Mouse (Mus musculus): ENCODE measurements around the gene Pawr. TPM values are rescaled to one million over a fixed set of nuclear protein-coding genes. Genes with fewer than 3 reads are reported as not detected.

Gene Pawr
- polyA plus RNA-seq, 1 experiment from 2014 or later: 7.1 TPM

- Histone ChIP-seq H3K9ac (ENCODE audit: low read length) (no peak overlapping the region), H3K27ac (ENCODE audit: low read length) (peak overlapping the region; percentile 64), H3K36me3 (ENCODE audit: control insufficient read depth, insufficient read depth, low read length) (no peaks in the 10 kb centered on the region), H3K4me1 (ENCODE audit: control insufficient read depth, insufficient read depth, low read length) (peaks cover 14% of the 10 kb centered on the region), H3K27me3 (ENCODE audit: control insufficient read depth, insufficient read depth, low read length) (no peaks in the 10 kb centered on the region), H3K4me3 (replicated peaks; ENCODE audit: low read length) (no peak overlapping the region), H3K4me2 (ENCODE audit: low read depth, low read length) (peak overlapping the region; percentile 66), H3K9me3 (replicated peaks; ENCODE audit: control insufficient read depth, low read length) (no peaks in the 10 kb centered on the region)
- ATAC-seq (ENCODE audit: insufficient read depth, low FRiP score): no peak
- WGBS: 22% methylated on average over 4 of the region's 4 CpGs
Observed at GRCm38 (mm10) chr10:108445123-108445522, 113.2 kb downstream of the Pawr start.

- Histone ChIP-seq H3K9me3 (replicated peaks; ENCODE audit: control insufficient read depth, low read length) (no peaks in the 10 kb centered on the region), H3K4me1 (ENCODE audit: control insufficient read depth, insufficient read depth, low read length) (peaks cover 14% of the 10 kb centered on the region), H3K4me2 (ENCODE audit: low read depth, low read length) (peak overlapping the region; percentile 66), H3K4me3 (replicated peaks; ENCODE audit: low read length) (peak overlapping the region; percentile 47), H3K27ac (ENCODE audit: low read length) (peak overlapping the region; percentile 64), H3K9ac (ENCODE audit: low read length) (peak overlapping the region; percentile 23), H3K36me3 (ENCODE audit: control insufficient read depth, insufficient read depth, low read length) (no peaks in the 10 kb centered on the region), H3K27me3 (ENCODE audit: control insufficient read depth, insufficient read depth, low read length) (no peaks in the 10 kb centered on the region)
- 23% methylated on average over 10 of the region's 10 CpGs for WGBS
- peak; percentile 21; the same call in 1 of the 2 replicates for ATAC-seq (ENCODE audit: insufficient read depth, low FRiP score)
Observed at GRCm38 (mm10) chr10:108445606-108446005, 113.7 kb downstream of the Pawr start.

- Histone ChIP-seq H3K9me3 (replicated peaks; ENCODE audit: control insufficient read depth, low read length) (no peaks in the 10 kb centered on the region), H3K27me3 (ENCODE audit: control insufficient read depth, insufficient read depth, low read length) (no peaks in the 10 kb centered on the region), H3K36me3 (ENCODE audit: control insufficient read depth, insufficient read depth, low read length) (no peaks in the 10 kb centered on the region), H3K4me1 (ENCODE audit: control insufficient read depth, insufficient read depth, low read length) (peaks cover 14% of the 10 kb centered on the region), H3K27ac (ENCODE audit: low read length) (peak overlapping the region; percentile 76), H3K4me2 (ENCODE audit: low read depth, low read length) (peak overlapping the region; percentile 66), H3K4me3 (replicated peaks; ENCODE audit: low read length) (peak overlapping the region; percentile 47), H3K9ac (ENCODE audit: low read length) (peak overlapping the region; percentile 64)
- 6% methylated on average over 24 of the region's 24 CpGs for WGBS
- peak; percentile 61 for ATAC-seq (ENCODE audit: insufficient read depth, low FRiP score)
Observed at GRCm38 (mm10) chr10:108446041-108446931, 114.4 kb downstream of the Pawr start.

- Histone ChIP-seq H3K4me2 (ENCODE audit: low read depth, low read length) (peak overlapping the region; percentile 66; the same call in 1 of the 2 replicates), H3K4me1 (ENCODE audit: control insufficient read depth, insufficient read depth, low read length) (peaks cover 14% of the 10 kb centered on the region), H3K4me3 (replicated peaks; ENCODE audit: low read length) (no peak overlapping the region), H3K27ac (ENCODE audit: low read length) (no peak overlapping the region), H3K27me3 (ENCODE audit: control insufficient read depth, insufficient read depth, low read length) (no peaks in the 10 kb centered on the region), H3K9me3 (replicated peaks; ENCODE audit: control insufficient read depth, low read length) (no peaks in the 10 kb centered on the region), H3K36me3 (ENCODE audit: control insufficient read depth, insufficient read depth, low read length) (no peaks in the 10 kb centered on the region), H3K9ac (ENCODE audit: low read length) (no peak overlapping the region)
- ATAC-seq (ENCODE audit: insufficient read depth, low FRiP score): no peak
- WGBS: 45% methylated on average over 10 of the region's 10 CpGs
Observed at GRCm38 (mm10) chr10:108447211-108447610, 115.3 kb downstream of the Pawr start.

GRCm38 (mm10) chr10:108448421-108448820 is 116.5 kb downstream of the Pawr start:
- WGBS: 72% methylated on average over 11 of the region's 11 CpGs
- Histone ChIP-seq H3K9ac (ENCODE audit: low read length) (no peak overlapping the region), H3K4me1 (ENCODE audit: control insufficient read depth, insufficient read depth, low read length) (peaks cover 14% of the 10 kb centered on the region), H3K27me3 (ENCODE audit: control insufficient read depth, insufficient read depth, low read length) (no peaks in the 10 kb centered on the region), H3K9me3 (replicated peaks; ENCODE audit: control insufficient read depth, low read length) (no peaks in the 10 kb centered on the region), H3K27ac (ENCODE audit: low read length) (no peak overlapping the region), H3K4me2 (ENCODE audit: low read depth, low read length) (no peak overlapping the region), H3K4me3 (replicated peaks; ENCODE audit: low read length) (no peak overlapping the region), H3K36me3 (ENCODE audit: control insufficient read depth, insufficient read depth, low read length) (no peaks in the 10 kb centered on the region)
- ATAC-seq (ENCODE audit: insufficient read depth, low FRiP score): no peak

- Histone ChIP-seq H3K9ac (ENCODE audit: low read length) (no peak overlapping the region), H3K27me3 (ENCODE audit: control insufficient read depth, insufficient read depth, low read length) (no peaks in the 10 kb centered on the region), H3K4me3 (replicated peaks; ENCODE audit: low read length) (no peak overlapping the region), H3K4me2 (ENCODE audit: low read depth, low read length) (no peak overlapping the region), H3K9me3 (replicated peaks; ENCODE audit: control insufficient read depth, low read length) (no peaks in the 10 kb centered on the region), H3K27ac (ENCODE audit: low read length) (no peak overlapping the region), H3K36me3 (ENCODE audit: control insufficient read depth, insufficient read depth, low read length) (no peaks in the 10 kb centered on the region), H3K4me1 (ENCODE audit: control insufficient read depth, insufficient read depth, low read length) (peaks cover 14% of the 10 kb centered on the region)
- ATAC-seq (ENCODE audit: insufficient read depth, low FRiP score): no peak
- WGBS: 84% methylated on average over 4 of the region's 4 CpGs
Observed at GRCm38 (mm10) chr10:108450401-108450800, 118.5 kb downstream of the Pawr start.

- H3K4me2 ChIP-seq (ENCODE audit: low read depth, low read length): no peak overlapping the region
- no peak overlapping the region for H3K27ac ChIP-seq (ENCODE audit: low read length)
- H3K9ac ChIP-seq (ENCODE audit: low read length): no peak overlapping the region
- no peaks in the 10 kb centered on the region for H3K9me3 ChIP-seq (replicated peaks; ENCODE audit: control insufficient read depth, low read length)
- H3K4me3 ChIP-seq (replicated peaks; ENCODE audit: low read length): no peak overlapping the region
- H3K4me1 ChIP-seq (ENCODE audit: control insufficient read depth, insufficient read depth, low read length): peaks cover 4% of the 10 kb centered on the region; the same call in 1 of the 2 replicates
- H3K36me3 ChIP-seq (ENCODE audit: control insufficient read depth, insufficient read depth, low read length): no peaks in the 10 kb centered on the region
- no peaks in the 10 kb centered on the region for H3K27me3 ChIP-seq (ENCODE audit: control insufficient read depth, insufficient read depth, low read length)
- WGBS: 81% methylated on average over 8 of the region's 8 CpGs
- ATAC-seq (ENCODE audit: insufficient read depth, low FRiP score): no peak
Observed at GRCm38 (mm10) chr10:108451516-108451915, 119.6 kb downstream of the Pawr start.

- Histone ChIP-seq H3K36me3 (ENCODE audit: control insufficient read depth, insufficient read depth, low read length) (no peaks in the 10 kb centered on the region), H3K27me3 (ENCODE audit: control insufficient read depth, insufficient read depth, low read length) (no peaks in the 10 kb centered on the region), H3K9ac (ENCODE audit: low read length) (no peak overlapping the region), H3K27ac (ENCODE audit: low read length) (no peak overlapping the region), H3K4me2 (ENCODE audit: low read depth, low read length) (no peak overlapping the region), H3K9me3 (replicated peaks; ENCODE audit: control insufficient read depth, low read length) (no peaks in the 10 kb centered on the region), H3K4me1 (ENCODE audit: control insufficient read depth, insufficient read depth, low read length) (no peaks in the 10 kb centered on the region), H3K4me3 (replicated peaks; ENCODE audit: low read length) (no peak overlapping the region)
- no peak for ATAC-seq (ENCODE audit: insufficient read depth, low FRiP score)
- WGBS: 95% methylated on average over 9 of the region's 9 CpGs
Observed at GRCm38 (mm10) chr10:108452421-108452820, 120.5 kb downstream of the Pawr start.

- no peaks in the 10 kb centered on the region for H3K4me1 ChIP-seq (ENCODE audit: control insufficient read depth, insufficient read depth, low read length)
- no peaks in the 10 kb centered on the region for H3K9me3 ChIP-seq (replicated peaks; ENCODE audit: control insufficient read depth, low read length)
- no peak overlapping the region for H3K27ac ChIP-seq (ENCODE audit: low read length)
- ATAC-seq (ENCODE audit: insufficient read depth, low FRiP score): peak; percentile 76; the same call in 1 of the 2 replicates
- H3K4me3 ChIP-seq (replicated peaks; ENCODE audit: low read length): no peak overlapping the region
- no peak overlapping the region for H3K9ac ChIP-seq (ENCODE audit: low read length)
- H3K4me2 ChIP-seq (ENCODE audit: low read depth, low read length): no peak overlapping the region
- H3K27me3 ChIP-seq (ENCODE audit: control insufficient read depth, insufficient read depth, low read length): no peaks in the 10 kb centered on the region
- WGBS: 22% methylated on average over 2 of the region's 2 CpGs
- no peaks in the 10 kb centered on the region for H3K36me3 ChIP-seq (ENCODE audit: control insufficient read depth, insufficient read depth, low read length)
Observed at GRCm38 (mm10) chr10:108453561-108453960, 121.6 kb downstream of the Pawr start.

Data from stomach, embryonic 16.5 days (tissue).